Mouse (Mus musculus): ENCODE data around the gene Crip2. TPM values are rescaled to one million over a fixed set of nuclear protein-coding genes. Genes with fewer than 3 reads are reported as not detected.
A peak's percentile ranks its signal among the peaks of the same experiment; 100 is the strongest.

Crip2 gene
- polyA plus RNA-seq, 1 experiment, result 1,334 TPM

DNA sequence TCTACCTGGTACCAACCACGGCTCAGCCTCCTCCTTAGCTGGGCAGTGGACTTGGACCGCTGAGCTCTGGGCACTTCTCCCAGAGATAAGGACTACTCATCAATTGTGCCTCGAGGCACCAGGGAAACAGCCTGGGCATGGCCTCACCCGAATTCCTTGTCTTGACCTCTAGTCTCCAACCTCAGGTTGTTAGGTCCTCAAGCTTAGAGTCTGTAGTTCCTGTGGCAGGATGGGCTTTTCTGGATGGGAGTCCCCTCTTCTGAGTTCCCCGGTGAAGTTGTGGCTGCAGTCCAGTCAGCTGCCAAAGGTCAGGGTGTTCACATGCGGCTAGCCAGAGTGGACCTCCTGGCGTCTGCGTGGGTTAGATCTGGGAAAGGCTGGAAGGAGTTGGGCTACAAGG, 11.0 kb downstream of the Crip2 start:
- Histone ChIP-seq H3K4me3 (replicated peaks; ENCODE audit: extremely low read depth, low read depth, low read length) (no peak overlapping the region), H3K4me1 (ENCODE audit: control insufficient read depth, insufficient read depth, low read length) (peaks cover 43% of the 10 kb centered on the region)
- no peak for DNase-seq
- TF ChIP-seq POLR2A (IDR thresholded peaks at IDR 0.05; ENCODE audit: borderline replicate concordance, extremely low read depth, low read depth, low read length) (no peak), CTCF (IDR thresholded peaks at IDR 0.05; ENCODE audit: insufficient read depth, low read length) (no peak)
- WGBS, result 27% methylated on average over 8 of the region's 8 CpGs

DNA sequence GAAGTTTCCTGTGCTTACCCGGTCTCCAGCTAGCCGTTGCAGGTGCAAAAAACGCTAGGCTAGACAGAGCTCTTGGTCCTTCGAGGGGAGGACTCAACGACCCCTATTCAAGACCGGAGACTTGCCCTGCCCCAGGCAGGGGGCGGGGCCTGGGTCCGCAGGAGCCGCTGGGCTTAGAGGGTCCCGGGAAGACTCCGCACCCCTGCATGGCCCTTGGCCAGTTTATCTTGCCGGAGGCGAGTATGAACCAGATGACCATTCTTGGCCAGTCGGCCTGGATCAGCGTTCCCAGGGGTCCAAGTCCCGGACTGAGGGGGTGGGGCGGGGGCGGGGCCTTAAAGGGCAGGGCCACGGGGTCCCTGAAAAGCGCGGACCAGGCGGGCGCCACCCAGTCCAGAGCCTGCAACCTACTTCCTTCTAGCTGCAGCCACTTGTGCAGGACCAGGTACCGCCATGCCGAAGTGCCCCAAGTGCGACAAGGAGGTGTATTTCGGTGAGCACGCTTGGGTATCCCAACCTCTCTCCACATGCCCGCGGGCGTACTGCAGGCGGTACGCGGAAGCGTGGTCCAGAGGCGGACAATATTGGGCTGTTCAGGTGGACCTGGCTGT, 11.7 kb downstream of the Crip2 start:
- peak; percentile 68 for DNase-seq
- Histone ChIP-seq H3K4me1 (ENCODE audit: control insufficient read depth, insufficient read depth, low read length) (peaks cover 36% of the 10 kb centered on the region), H3K4me3 (replicated peaks; ENCODE audit: extremely low read depth, low read depth, low read length) (peak overlapping the region; percentile 96)
- under 1% methylated on average over 36 of the region's 36 CpGs for WGBS
- TF ChIP-seq POLR2A (IDR thresholded peaks at IDR 0.05; ENCODE audit: borderline replicate concordance, extremely low read depth, low read depth, low read length) (peak; percentile 90; the same call in 1 of the 2 replicates), CTCF (IDR thresholded peaks at IDR 0.05; ENCODE audit: insufficient read depth, low read length) (no peak)

DNA sequence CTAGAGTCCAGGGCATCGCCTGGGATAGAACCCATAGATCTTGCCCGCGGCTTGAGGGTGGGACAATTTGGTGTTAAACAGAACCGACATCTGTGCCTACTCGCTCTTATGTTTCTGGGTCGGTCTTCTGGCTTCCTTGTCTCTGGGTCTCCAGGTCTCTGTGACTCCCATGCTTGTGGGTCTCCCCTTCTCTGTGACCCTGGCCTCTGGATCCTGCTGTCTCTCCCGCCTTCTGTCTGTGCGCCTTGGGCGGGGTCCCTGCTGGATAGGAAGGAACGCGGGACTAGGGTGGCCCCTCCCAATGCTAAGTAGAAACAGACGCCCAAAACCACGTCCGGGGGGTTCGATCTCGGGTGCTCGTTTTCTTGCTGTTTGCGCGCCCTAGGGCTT, 12.2 kb downstream of the Crip2 start:
- DNase-seq, result no peak
- H3K4me3 ChIP-seq (replicated peaks; ENCODE audit: extremely low read depth, low read depth, low read length), result peak overlapping the region; percentile 96
- TF ChIP-seq CTCF (IDR thresholded peaks at IDR 0.05; ENCODE audit: insufficient read depth, low read length) (no peak), POLR2A (IDR thresholded peaks at IDR 0.05; ENCODE audit: borderline replicate concordance, extremely low read depth, low read depth, low read length) (0 out of 2 replicates have a peak, but pooled peaks have one; percentile 7)
- H3K4me1 ChIP-seq (ENCODE audit: control insufficient read depth, insufficient read depth, low read length), result peaks cover 31% of the 10 kb centered on the region
- 8% methylated on average over 19 of the region's 19 CpGs for WGBS

- H3K4me1 ChIP-seq (ENCODE audit: control insufficient read depth, insufficient read depth, low read length), result peaks cover 28% of the 10 kb centered on the region
- TF ChIP-seq POLR2A (IDR thresholded peaks at IDR 0.05; ENCODE audit: borderline replicate concordance, extremely low read depth, low read depth, low read length) (no peak), CTCF (IDR thresholded peaks at IDR 0.05; ENCODE audit: insufficient read depth, low read length) (no peak)
- H3K4me3 ChIP-seq (replicated peaks; ENCODE audit: extremely low read depth, low read depth, low read length), result peak overlapping the region; percentile 25
- no peak for DNase-seq
- WGBS, result 65% methylated on average over 6 of the region's 6 CpGs
These were observed 13.0 kb downstream of the Crip2 start for GRCm38 (mm10) chr12:113152991-113153525.

GRCm38 (mm10) chr12:113153971-113154370, 13.9 kb downstream of the Crip2 start:
- TF ChIP-seq CTCF (IDR thresholded peaks at IDR 0.05; ENCODE audit: insufficient read depth, low read length), result no peak
- TF ChIP-seq POLR2A (IDR thresholded peaks at IDR 0.05; ENCODE audit: borderline replicate concordance, extremely low read depth, low read depth, low read length), result no peak
- Histone ChIP-seq H3K4me3 (replicated peaks; ENCODE audit: extremely low read depth, low read depth, low read length) (no peak overlapping the region), H3K4me1 (ENCODE audit: control insufficient read depth, insufficient read depth, low read length) (peaks cover 22% of the 10 kb centered on the region)
- 79% methylated on average over 7 of the region's 7 CpGs for WGBS
- no peak for DNase-seq

DNA sequence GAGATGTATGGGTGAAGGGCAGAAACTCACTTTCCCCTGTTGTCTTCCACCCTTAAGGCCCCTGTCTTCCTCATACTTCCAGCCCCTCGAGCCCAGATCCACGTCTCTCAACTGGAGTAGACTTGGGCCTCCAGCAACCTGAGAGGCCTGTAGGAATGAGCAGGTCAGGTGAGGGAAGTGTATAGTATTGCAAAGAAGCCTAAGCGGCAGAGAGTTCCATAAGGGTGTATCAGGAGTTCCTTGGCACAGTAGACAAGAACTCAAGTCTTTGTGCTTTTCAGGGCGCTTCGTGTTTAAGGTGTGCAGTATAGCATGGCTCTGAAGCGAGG, 14.7 kb downstream of the Crip2 start:
- no peak for TF ChIP-seq POLR2A (IDR thresholded peaks at IDR 0.05; ENCODE audit: borderline replicate concordance, extremely low read depth, low read depth, low read length)
- TF ChIP-seq CTCF (IDR thresholded peaks at IDR 0.05; ENCODE audit: insufficient read depth, low read length), result no peak
- H3K4me1 ChIP-seq (ENCODE audit: control insufficient read depth, insufficient read depth, low read length), result peaks cover 16% of the 10 kb centered on the region
- WGBS, result 50% methylated on average over 6 of the region's 6 CpGs
- DNase-seq, result no peak
- H3K4me3 ChIP-seq (replicated peaks; ENCODE audit: extremely low read depth, low read depth, low read length), result no peak overlapping the region

GRCm38 (mm10) chr12:113155076-113155771, 15.2 kb downstream of the Crip2 start:
- Histone ChIP-seq H3K4me1 (ENCODE audit: control insufficient read depth, insufficient read depth, low read length) (peaks cover 13% of the 10 kb centered on the region), H3K4me3 (replicated peaks; ENCODE audit: extremely low read depth, low read depth, low read length) (peak overlapping the region; percentile 51)
- TF ChIP-seq CTCF (IDR thresholded peaks at IDR 0.05; ENCODE audit: insufficient read depth, low read length) (no peak), POLR2A (IDR thresholded peaks at IDR 0.05; ENCODE audit: borderline replicate concordance, extremely low read depth, low read depth, low read length) (no peak; the same call in 1 of the 2 replicates)
- DNase-seq, result peak; percentile 71
- 2% methylated on average over 32 of the region's 32 CpGs for WGBS

DNA sequence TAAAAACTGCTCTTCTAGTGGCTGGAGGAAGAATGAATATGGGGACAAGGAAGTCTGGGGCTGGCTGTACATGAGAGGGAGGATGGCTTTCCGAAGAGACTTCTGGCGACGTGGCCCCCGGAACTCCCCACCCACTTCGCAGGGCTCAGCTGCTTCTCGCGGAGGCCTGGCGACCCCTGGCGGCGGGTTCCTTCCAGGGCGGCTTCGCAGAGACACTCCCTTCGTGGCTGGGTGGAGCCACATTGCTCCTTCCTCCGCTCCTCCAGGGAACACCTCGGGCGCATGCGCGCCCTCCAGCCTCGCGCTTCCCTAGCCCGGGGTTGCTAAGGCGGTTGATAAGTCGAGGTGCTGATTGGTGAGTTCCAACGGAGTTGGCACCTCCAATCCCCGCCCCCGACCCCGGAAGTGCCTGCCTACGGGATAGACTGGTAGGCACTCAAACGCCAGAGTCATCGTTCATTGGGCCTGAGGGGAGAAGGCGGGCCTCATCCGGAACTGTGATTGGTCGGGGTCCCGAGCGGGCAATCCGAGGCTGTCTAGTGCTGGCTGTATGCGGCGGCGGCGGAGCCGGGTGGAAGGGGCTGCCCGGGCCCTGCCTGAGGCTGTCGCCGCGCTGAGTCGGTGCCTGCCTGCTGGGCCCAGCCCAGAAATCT, 16.0 kb downstream of the Crip2 start, which contains the start of gene Tedc1:
Tedc1 (plus strand) TSS at position 535 of the 653 bp plus-strand sequence.
- peak; percentile 99 for DNase-seq
- TF ChIP-seq CTCF (IDR thresholded peaks at IDR 0.05; ENCODE audit: insufficient read depth, low read length) (peak; percentile 74), POLR2A (IDR thresholded peaks at IDR 0.05; ENCODE audit: borderline replicate concordance, extremely low read depth, low read depth, low read length) (peak; percentile 11; the same call in 1 of the 2 replicates)
- Histone ChIP-seq H3K4me1 (ENCODE audit: control insufficient read depth, insufficient read depth, low read length) (peaks cover 11% of the 10 kb centered on the region), H3K4me3 (replicated peaks; ENCODE audit: extremely low read depth, low read depth, low read length) (peak within 1 kb of the TSS; percentile 53)
- under 1% methylated on average over 46 of the region's 46 CpGs for WGBS

DNA sequence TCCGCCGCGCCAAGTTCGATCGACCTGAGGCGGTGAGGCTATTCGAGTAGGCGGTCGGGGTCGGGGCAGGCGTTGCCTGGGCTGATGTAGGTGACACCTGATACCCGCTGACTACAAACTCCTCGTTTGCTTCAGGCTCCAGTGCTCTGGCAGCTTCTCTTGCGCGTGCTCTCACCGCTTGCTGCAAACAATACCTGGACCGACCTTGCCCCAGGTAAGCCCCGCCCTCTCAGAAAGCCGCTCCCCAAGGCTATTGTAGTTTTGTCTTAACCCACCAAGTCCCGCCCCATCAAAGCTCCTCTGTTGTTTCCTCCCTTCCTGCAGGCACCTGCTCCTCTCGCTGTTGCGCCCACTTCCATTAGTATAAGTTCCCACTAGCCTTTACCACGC, 16.5 kb downstream of the Crip2 start:
- TF ChIP-seq POLR2A (IDR thresholded peaks at IDR 0.05; ENCODE audit: borderline replicate concordance, extremely low read depth, low read depth, low read length) (no peak), CTCF (IDR thresholded peaks at IDR 0.05; ENCODE audit: insufficient read depth, low read length) (no peak)
- no peak for DNase-seq
- 2% methylated on average over 23 of the region's 23 CpGs for WGBS
- Histone ChIP-seq H3K4me3 (replicated peaks; ENCODE audit: extremely low read depth, low read depth, low read length) (peak overlapping the region; percentile 53), H3K4me1 (ENCODE audit: control insufficient read depth, insufficient read depth, low read length) (peaks cover 7% of the 10 kb centered on the region)
